Mouse (Mus musculus) liver, embryonic 11.5 days (tissue): ENCODE results near the gene Slc5a6. TPM values are rescaled to one million over a fixed set of nuclear protein-coding genes. Genes with fewer than 3 reads are reported as not detected.
"Not testable (repeated sequence)": the region's sequence is repeated elsewhere in the genome, so short reads cannot be mapped to it uniquely, and the experiment has no call there.

Experiments used
- ATAC-seq: fragments of 200-750 bp; cut with Nextera tagmentation; replicated peaks from 2 replicates; pipeline ENCODE4 v1.8.0; 2017; ENCODE audit warnings: moderate number of reproducible peaks, mild to moderate bottlenecking, moderate TSS enrichment, moderate library complexity; ENCODE audit not compliant: low FRiP score
- DNase-seq: peaks from one replicate; pipeline ENCODE4 v3.0.0-alpha.2; 2017; ENCODE audit warnings: low spot score
- H3K27ac ChIP-seq: fragments of 300-500 bp; sonication (generic); 2 replicates; pipeline ENCODE4 v1.5.1; 2014; ENCODE audit warnings: mild to moderate bottlenecking, low read depth, low read length, control low read depth
- H3K27me3 ChIP-seq: fragments of 300-500 bp; sonication (generic); replicated peaks from 2 replicates; pipeline ENCODE4 v1.6.1; 2014; ENCODE audit warnings: low read length, mixed read lengths; ENCODE audit not compliant: control insufficient read depth, insufficient read depth
- H3K36me3 ChIP-seq: fragments of 300-500 bp; sonication (generic); 2 replicates; pipeline ENCODE4 v1.6.1; 2014; ENCODE audit warnings: mild to moderate bottlenecking, low read length, moderate library complexity, mixed read lengths; ENCODE audit not compliant: control insufficient read depth, insufficient read depth
- H3K4me1 ChIP-seq: fragments of 300-500 bp; sonication (generic); replicated peaks from 2 replicates; pipeline ENCODE4 v1.6.1; 2014; ENCODE audit warnings: low read length, mixed read lengths; ENCODE audit not compliant: control insufficient read depth, insufficient read depth
- H3K4me2 ChIP-seq: fragments of 300-500 bp; sonication (generic); 2 replicates; pipeline ENCODE4 v1.6.1; 2014; ENCODE audit warnings: mild to moderate bottlenecking, control low read depth, moderate library complexity
- H3K4me3 ChIP-seq: fragments of 300-500 bp; sonication (generic); 2 replicates; pipeline ENCODE4 v1.5.1; 2014; ENCODE audit warnings: low read depth, low read length, control low read depth
- H3K9ac ChIP-seq: fragments of 300-500 bp; sonication (generic); 2 replicates; pipeline ENCODE4 v1.6.1; 2014; ENCODE audit warnings: low read depth, low read length, control low read depth
- H3K9me3 ChIP-seq: fragments of 300-500 bp; sonication (generic); 2 replicates; pipeline ENCODE4 v1.6.1; 2016; ENCODE audit warnings: low read length, inconsistent platforms, mixed read lengths; ENCODE audit not compliant: control insufficient read depth
- WGBS: fragments of 180-500 bp; shearing (Covaris S2); extraction: QIAGEN DNeasy Blood & Tissue Kit; methylation state at CpG from one replicate; pipeline ENCODE4 v1.1.7; 2014; 5-methylcytosine and 5-hydroxymethylcytosine counted together
- polyA plus RNA-seq: library from polyadenylated mRNA; unstranded; fragments of >200 nt; fragmentation: Nextera tagmentation; extraction: Ambion mirVana; gene quantifications from 2 replicates; pipeline ENCODE4 v1.2.1, GENCODE M21; 2014

The Slc5a6 gene
- polyA plus RNA-seq, 1 experiment from 2014 or later: 9.3 TPM

DNA sequence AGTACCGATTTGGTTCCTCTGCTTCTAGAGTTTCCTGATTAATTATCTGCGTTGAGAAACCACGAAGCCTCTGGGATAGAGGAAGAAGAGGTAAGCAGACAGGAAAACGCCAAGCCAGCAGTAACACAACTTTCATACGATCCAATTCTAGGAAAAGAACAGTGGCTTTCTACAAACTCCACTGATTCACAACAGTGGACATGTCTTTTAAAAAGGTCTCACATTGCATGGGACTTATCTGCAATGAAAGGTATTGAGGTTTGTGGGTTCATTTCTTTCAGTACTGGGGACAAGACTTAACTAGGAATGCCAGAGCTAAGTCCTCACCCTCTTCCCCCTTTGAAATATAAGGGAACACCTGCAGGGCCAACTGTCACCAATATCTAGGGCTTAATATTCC lies 1.6 kb downstream of the Slc5a6 start:
- peaks cover 5% of the 10 kb centered on the region for H3K4me1 ChIP-seq
- no peaks in the 10 kb centered on the region for H3K27me3 ChIP-seq
- H3K36me3 ChIP-seq: no peaks in the 10 kb centered on the region; the same call in 1 of the 2 replicates
- peak overlapping the region; percentile 95 for H3K4me2 ChIP-seq
- DNase-seq (no peak), ATAC-seq (no peak)
- H3K27ac ChIP-seq: no peak overlapping the region
- no peaks in the 10 kb centered on the region for H3K9me3 ChIP-seq
- H3K9ac ChIP-seq: peak overlapping the region; percentile 84
- peak overlapping the region; percentile 83 for H3K4me3 ChIP-seq
- 41% methylated on average over 5 of the region's 5 CpGs for WGBS

DNA sequence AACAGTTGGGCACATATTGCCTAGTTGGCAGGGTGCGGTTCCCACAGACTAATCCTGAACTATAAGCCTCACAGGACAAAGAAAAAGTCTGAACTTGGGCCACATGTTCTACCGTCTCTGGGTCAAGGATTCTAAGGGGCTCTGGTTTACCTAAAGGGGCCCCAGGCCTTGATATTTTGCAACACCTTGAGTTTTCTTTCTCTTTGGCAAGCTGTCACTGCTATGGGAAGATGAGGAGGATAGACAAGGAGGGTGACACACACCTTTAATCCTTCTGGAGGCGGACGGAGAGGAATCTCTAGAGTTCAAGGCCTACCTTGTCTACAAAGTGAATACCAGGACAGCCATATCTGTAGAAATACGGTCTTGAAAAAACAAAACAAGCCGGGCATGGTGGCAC lies 2.3 kb downstream of the Slc5a6 start:
- no peak for ATAC-seq
- Histone ChIP-seq H3K4me1 (peaks cover 5% of the 10 kb centered on the region), H3K27me3 (no peaks in the 10 kb centered on the region), H3K36me3 (no peaks in the 10 kb centered on the region; the same call in 1 of the 2 replicates), H3K27ac (no peak overlapping the region), H3K9ac (no peak overlapping the region), H3K4me3 (no peak overlapping the region), H3K9me3 (no peaks in the 10 kb centered on the region), H3K4me2 (no peak overlapping the region; the same call in 1 of the 2 replicates)
- 89% methylated on average over 6 of the region's 6 CpGs for WGBS
- DNase-seq: no peak

DNA sequence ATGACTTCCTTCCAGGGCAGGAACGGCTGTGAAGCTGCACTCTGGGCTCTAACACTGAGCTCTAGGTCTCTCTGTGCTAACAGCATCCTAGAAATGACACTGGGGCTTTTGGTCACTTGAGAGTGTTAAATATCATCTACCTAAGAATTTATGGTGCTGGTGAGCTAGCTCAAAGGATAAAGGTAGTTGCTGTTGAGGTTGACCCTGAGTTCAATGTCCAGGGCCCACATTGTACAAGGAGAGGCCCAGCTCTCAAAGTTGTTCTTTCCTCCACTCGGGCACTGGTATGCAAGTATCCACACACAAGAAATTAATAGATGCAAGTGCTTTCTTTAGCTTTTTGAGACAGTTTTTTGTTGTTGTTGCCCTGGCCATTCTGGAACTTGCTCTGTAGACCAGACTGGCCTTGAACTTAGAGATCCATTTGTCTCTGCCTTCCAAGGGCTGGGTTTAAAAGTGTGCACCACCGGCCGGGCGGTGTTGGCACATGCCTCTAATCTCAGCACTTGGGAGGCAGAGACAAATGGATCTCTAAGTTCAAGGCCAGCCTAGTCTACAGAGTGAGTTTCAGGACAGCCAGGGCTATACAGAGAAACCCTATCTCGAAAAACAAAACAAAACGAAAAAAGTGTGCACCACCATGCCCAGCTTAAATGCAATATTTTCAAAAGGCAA lies 10.4 kb downstream of the Slc5a6 start:
- ATAC-seq: no peak
- Histone ChIP-seq H3K36me3 (peaks cover 10% of the 10 kb centered on the region), H3K9me3 (no peaks in the 10 kb centered on the region), H3K4me3 (no peak overlapping the region), H3K4me1 (no peaks in the 10 kb centered on the region), H3K9ac (no peak overlapping the region), H3K4me2 (no peak overlapping the region), H3K27me3 (no peaks in the 10 kb centered on the region), H3K27ac (no peak overlapping the region)
- DNase-seq: no peak
- 87% methylated on average over 7 of the region's 7 CpGs for WGBS

DNA sequence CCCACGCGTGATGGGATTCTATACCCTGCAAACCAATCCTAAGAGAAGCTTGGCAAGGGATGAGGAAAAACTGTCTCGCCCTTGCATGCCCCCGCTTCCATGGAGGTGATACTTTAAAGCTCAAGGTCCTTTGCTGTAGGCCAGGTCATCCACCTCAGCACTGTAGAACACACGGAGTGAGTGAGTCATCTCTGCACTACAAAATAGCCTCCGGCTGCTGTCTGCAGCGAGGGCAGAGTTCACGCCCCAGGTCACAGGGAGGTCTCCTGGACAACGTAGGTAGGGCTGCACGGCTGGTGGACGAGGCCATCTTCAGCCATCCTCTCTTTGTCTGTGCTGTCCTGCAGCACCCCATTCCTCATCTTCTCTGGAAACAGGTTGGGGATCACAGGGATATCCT lies 12.2 kb downstream of the Slc5a6 start:
- H3K27ac ChIP-seq, H3K4me1 ChIP-seq, ATAC-seq, DNase-seq, H3K9ac ChIP-seq, H3K9me3 ChIP-seq, H3K36me3 ChIP-seq, H3K4me2 ChIP-seq, H3K27me3 ChIP-seq, H3K4me3 ChIP-seq: not testable (repeated sequence)
- 81% methylated on average over 11 of the region's 11 CpGs for WGBS

DNA sequence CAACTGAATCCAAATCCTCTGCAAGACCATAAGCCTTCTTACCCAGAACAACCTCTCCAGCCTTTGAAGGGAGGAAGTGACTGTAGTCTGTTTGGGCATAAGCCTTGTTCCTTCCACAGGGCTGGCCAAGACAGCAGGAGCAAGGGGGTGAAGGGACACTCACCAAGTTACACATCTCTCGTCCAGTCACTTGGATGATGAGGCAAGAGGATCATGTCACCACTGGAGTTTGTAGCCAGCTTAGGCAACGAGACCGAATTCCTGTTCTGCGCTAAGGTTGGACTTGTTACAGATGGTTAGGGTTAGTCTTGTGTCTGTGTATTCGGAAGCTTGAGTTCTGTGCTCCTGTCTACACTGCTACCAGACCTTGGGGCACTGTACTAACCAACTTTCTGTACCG lies 14.1 kb downstream of the Slc5a6 start:
- H3K27ac ChIP-seq: no peak overlapping the region
- WGBS: 86% methylated on average over 6 of the region's 6 CpGs
- no peak overlapping the region for H3K4me2 ChIP-seq
- no peak overlapping the region for H3K9ac ChIP-seq
- no peaks in the 10 kb centered on the region for H3K4me1 ChIP-seq
- no peaks in the 10 kb centered on the region for H3K27me3 ChIP-seq
- peaks cover 7% of the 10 kb centered on the region for H3K36me3 ChIP-seq
- no peaks in the 10 kb centered on the region for H3K9me3 ChIP-seq
- no peak overlapping the region for H3K4me3 ChIP-seq
- DNase-seq (no peak), ATAC-seq (no peak)

DNA sequence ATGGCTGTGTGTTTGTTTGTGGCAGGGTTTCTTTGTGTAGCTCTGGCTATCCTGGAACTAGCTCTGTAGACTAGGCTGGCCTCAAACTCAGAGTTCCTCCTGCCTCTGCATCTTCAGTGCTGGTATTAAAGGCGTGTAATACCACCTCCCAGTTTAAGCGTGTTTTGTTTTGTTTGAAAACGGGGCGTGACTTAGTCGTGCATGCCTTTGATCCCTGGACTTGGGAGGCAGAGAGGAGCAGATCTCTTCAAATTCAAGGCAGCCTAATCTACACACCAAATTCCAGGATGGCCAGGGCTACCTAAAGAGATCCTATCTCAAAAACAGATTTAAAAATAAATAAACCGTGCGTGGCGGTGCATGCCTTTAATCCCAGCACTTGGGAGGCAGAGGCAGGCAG lies 17.2 kb downstream of the Slc5a6 start:
- H3K4me2 ChIP-seq: no peak overlapping the region
- ATAC-seq (no peak), DNase-seq (no peak)
- H3K27ac ChIP-seq: no peak overlapping the region
- H3K4me3 ChIP-seq: no peak overlapping the region
- no peak overlapping the region for H3K9ac ChIP-seq
- no peaks in the 10 kb centered on the region for H3K27me3 ChIP-seq
- H3K9me3 ChIP-seq: no peaks in the 10 kb centered on the region
- 86% methylated on average over 8 of the region's 8 CpGs for WGBS
- no peaks in the 10 kb centered on the region for H3K4me1 ChIP-seq
- no peaks in the 10 kb centered on the region for H3K36me3 ChIP-seq

DNA sequence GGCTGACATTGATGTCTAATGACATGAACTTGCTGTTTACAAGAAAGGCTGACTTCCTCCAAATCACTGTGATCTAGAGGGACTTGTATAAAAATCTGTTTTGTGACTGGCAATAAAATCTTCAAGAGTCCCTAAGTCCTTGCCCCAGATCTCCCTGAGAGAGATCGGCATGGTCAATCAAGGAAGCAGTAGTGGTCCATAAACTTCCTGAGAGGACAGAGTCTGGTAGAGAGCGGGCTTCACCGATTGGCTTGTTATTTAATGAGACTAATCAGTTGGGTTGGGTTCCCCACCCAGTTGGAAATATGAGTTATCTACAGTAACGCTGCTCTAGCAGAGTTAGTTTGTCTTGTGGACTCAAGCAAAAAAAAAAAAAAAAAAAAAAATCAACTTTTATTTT lies 17.8 kb downstream of the Slc5a6 start:
- WGBS: 60% methylated on average over 4 of the region's 4 CpGs

DNA sequence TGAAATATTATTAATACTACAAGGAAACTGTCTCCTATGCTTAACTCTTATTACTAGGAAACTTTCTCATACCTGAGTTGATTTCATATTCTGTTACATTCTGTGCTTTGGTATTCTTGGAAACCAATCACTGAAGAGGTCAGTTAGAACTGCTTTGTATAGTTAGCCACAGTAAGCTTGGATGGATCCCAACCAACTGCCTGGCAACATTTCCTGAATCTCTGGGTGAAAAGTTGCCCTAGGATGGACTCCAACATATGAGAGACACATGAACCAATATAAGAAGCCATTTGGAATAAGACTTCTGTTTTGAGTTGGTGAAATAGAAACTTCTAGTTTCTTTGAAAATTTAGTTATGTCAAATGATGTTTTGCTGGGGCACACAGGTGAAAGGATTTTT lies 24.1 kb downstream of the Slc5a6 start:
- no peak for ATAC-seq
- no peak overlapping the region for H3K4me2 ChIP-seq
- H3K27ac ChIP-seq: no peak overlapping the region
- DNase-seq: no peak
- H3K4me3 ChIP-seq: no peak overlapping the region
- no peaks in the 10 kb centered on the region for H3K9me3 ChIP-seq
- H3K36me3 ChIP-seq: no peaks in the 10 kb centered on the region
- no peaks in the 10 kb centered on the region for H3K27me3 ChIP-seq
- H3K9ac ChIP-seq: no peak overlapping the region
- no peaks in the 10 kb centered on the region for H3K4me1 ChIP-seq

More for the DNA sequence above, 17.8 kb downstream of the Slc5a6 start:
- Histone ChIP-seq H3K4me2 (no peak overlapping the region), H3K4me1 (no peaks in the 10 kb centered on the region), H3K27ac (no peak overlapping the region), H3K4me3 (no peak overlapping the region), H3K36me3 (no peaks in the 10 kb centered on the region), H3K9me3 (no peaks in the 10 kb centered on the region), H3K9ac (no peak overlapping the region), H3K27me3 (no peaks in the 10 kb centered on the region)
- DNase-seq (no peak), ATAC-seq (no peak)

DNA sequence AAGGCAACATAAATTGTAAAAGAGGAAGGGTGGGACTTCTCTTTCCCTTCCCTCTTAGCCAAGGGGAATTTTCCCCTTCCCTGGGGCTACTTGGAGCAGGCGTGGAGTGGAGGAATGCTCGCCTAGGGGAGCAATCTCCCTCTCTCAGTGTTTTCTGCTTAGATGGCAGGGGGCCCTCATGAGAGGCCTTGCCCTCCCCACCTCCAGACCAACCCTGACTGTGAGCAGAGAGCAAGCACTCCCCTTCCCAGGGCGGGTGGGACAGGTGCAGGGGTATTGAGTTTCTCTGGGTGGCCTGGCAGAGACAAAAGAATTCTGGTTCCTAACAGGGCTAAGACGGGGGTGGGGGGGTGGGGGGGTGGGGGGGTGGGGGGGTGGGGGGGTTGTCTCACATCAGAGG lies 25.5 kb downstream of the Slc5a6 start:
- no peak for ATAC-seq
- Histone ChIP-seq H3K27ac (no peak overlapping the region), H3K4me3 (no peak overlapping the region), H3K27me3 (no peaks in the 10 kb centered on the region), H3K4me2 (no peak overlapping the region), H3K4me1 (no peaks in the 10 kb centered on the region), H3K36me3 (no peaks in the 10 kb centered on the region), H3K9me3 (no peaks in the 10 kb centered on the region), H3K9ac (no peak overlapping the region)
- WGBS: 40% methylated on average over 3 of the region's 4 CpGs
- DNase-seq: no peak
